8 mouse cellular contexts compared by ENCODE assay signal in genomic region chr15:78610705-78611462, GRCm38 (mm10). TPM values are rescaled to one million over a fixed set of nuclear protein-coding genes. Genes with fewer than 3 reads are reported as not detected.
DNase-seq lines count a peak whose midpoint lies in the region; ATAC-seq lines count a peak whose summit lies in the region.

No protein-coding gene starts in this region.

- H3K27ac ChIP-seq in hindbrain, embryonic 11.5 days (ENCODE audit: low read depth, low read length): no peak overlapping the region
- H3K27ac ChIP-seq in hindbrain, embryonic 14.5 days: no peak overlapping the region
- H3K27ac ChIP-seq in neural tube, embryonic 15.5 days (replicated peaks): peak overlapping the region; percentile 48; the same call in 1 of the 2 replicates

- ATAC-seq in hindbrain, embryonic 11.5 days (ENCODE audit: low FRiP score): no peak
- ATAC-seq in hindbrain, embryonic 14.5 days (ENCODE audit: low FRiP score): no peak; the same call in 1 of the 2 replicates
- no peak for ATAC-seq in neural tube, embryonic 15.5 days (ENCODE audit: low FRiP score)
- ATAC-seq in megakaryocyte-erythroid progenitor cell, adult 5-6 weeks (replicated peaks; ENCODE audit: low FRiP score, low TSS enrichment, poor library complexity, severe bottlenecking): no peak

- no peak overlapping the region for H3K4me3 ChIP-seq in hindbrain, embryonic 11.5 days (ENCODE audit: low read depth, low read length)
- no peak overlapping the region for H3K4me3 ChIP-seq in hindbrain, embryonic 14.5 days (replicated peaks; ENCODE audit: low read length)
- no peak overlapping the region for H3K4me3 ChIP-seq in neural tube, embryonic 15.5 days (replicated peaks)

- H3K27me3 ChIP-seq in hindbrain, embryonic 11.5 days (ENCODE audit: control insufficient read depth, insufficient read depth, low read length): no peaks in the 10 kb centered on the region
- no peaks in the 10 kb centered on the region for H3K27me3 ChIP-seq in hindbrain, embryonic 14.5 days (ENCODE audit: control insufficient read depth, insufficient read depth, low read length)
- H3K27me3 ChIP-seq in neural tube, embryonic 15.5 days (replicated peaks): no peaks in the 10 kb centered on the region

- H3K36me3 ChIP-seq in hindbrain, embryonic 11.5 days (ENCODE audit: control insufficient read depth, insufficient read depth, low read length): no peaks in the 10 kb centered on the region
- H3K36me3 ChIP-seq in hindbrain, embryonic 14.5 days (replicated peaks; ENCODE audit: control insufficient read depth, insufficient read depth): no peaks in the 10 kb centered on the region
- H3K36me3 ChIP-seq in neural tube, embryonic 15.5 days: no peaks in the 10 kb centered on the region

- 0 out of 2 replicates have a peak, but pooled peaks cover 3% of the 10 kb centered on the region for H3K4me1 ChIP-seq in hindbrain, embryonic 11.5 days (replicated peaks; ENCODE audit: control insufficient read depth, insufficient read depth, low read length)
- H3K4me1 ChIP-seq in hindbrain, embryonic 14.5 days (replicated peaks; ENCODE audit: control insufficient read depth, insufficient read depth, low read length): no peaks in the 10 kb centered on the region; the same call in 1 of the 2 replicates
- H3K4me1 ChIP-seq in neural tube, embryonic 15.5 days: peaks cover 13% of the 10 kb centered on the region

- no peak overlapping the region for H3K9ac ChIP-seq in hindbrain, embryonic 11.5 days (ENCODE audit: low read depth, low read length)
- no peak overlapping the region for H3K9ac ChIP-seq in hindbrain, embryonic 14.5 days
- no peak overlapping the region for H3K9ac ChIP-seq in neural tube, embryonic 15.5 days (replicated peaks)

- no peak overlapping the region for H3K4me2 ChIP-seq in hindbrain, embryonic 11.5 days (replicated peaks; ENCODE audit: low read depth, low read length)
- no peak overlapping the region for H3K4me2 ChIP-seq in hindbrain, embryonic 14.5 days (replicated peaks)
- H3K4me2 ChIP-seq in neural tube, embryonic 15.5 days: no peak overlapping the region

- H3K9me3 ChIP-seq in hindbrain, embryonic 11.5 days (ENCODE audit: control insufficient read depth, low read length): no peaks in the 10 kb centered on the region
- H3K9me3 ChIP-seq in hindbrain, embryonic 14.5 days (ENCODE audit: control insufficient read depth, low read length): no peaks in the 10 kb centered on the region
- H3K9me3 ChIP-seq in neural tube, embryonic 15.5 days (replicated peaks): no peaks in the 10 kb centered on the region

- DNase-seq in hindbrain, embryonic 11.5 days (ENCODE audit: low spot score): peak; percentile 22
- no peak for DNase-seq in hindbrain, embryonic 14.5 days (ENCODE audit: low spot score)
- DNase-seq in adrenal gland, postnatal 36 days: peak; percentile 68 to 74
- DNase-seq in layer of hippocampus, postnatal 10 days (ENCODE audit: low spot score in 2 of 2): peak; percentile 59 to 69
- DNase-seq in thymus, postnatal 14 days: no peak
- no peak for DNase-seq in gastrocnemius, postnatal 4 days (ENCODE audit: low spot score in 2 of 2)

- WGBS in hindbrain, embryonic 11.5 days: 40% methylated on average over 12 of the region's 12 CpGs
- WGBS in hindbrain, embryonic 14.5 days: 36% methylated on average over 12 of the region's 12 CpGs
- 42% methylated on average over 12 of the region's 12 CpGs for WGBS in neural tube, embryonic 15.5 days

RNA-seq across cellular contexts. Expression of gene Cyth4, which starts 14.0 kb away (rescaled TPM):
- 2.1 and 4.4 TPM in 2 replicates for polyA plus RNA-seq in hindbrain, embryonic 11.5 days (2014; fragmentation: Nextera tagmentation; extraction: Ambion mirVana)
- 2.5 and 3.8 TPM in 2 replicates for polyA plus RNA-seq in hindbrain, embryonic 14.5 days (2014; fragmentation: Nextera tagmentation; extraction: Ambion mirVana)
- total RNA-seq in adrenal gland, postnatal 36 days (2021): 10 to 100 TPM in 1 of 2 experiments, 1 to 10 TPM in 1; 6.8 to 10.2 TPM
- 10 to 100 TPM; 13.8 to 15.2 TPM for total RNA-seq in layer of hippocampus, postnatal 10 days (2021)
- polyA plus RNA-seq in neural tube, embryonic 15.5 days (2015; fragmentation: Nextera tagmentation; extraction: Ambion mirVana): 7.3 and 13.2 TPM in 2 replicates
- 10 to 100 TPM in 1 of 2 experiments, 1 to 10 TPM in 1; 8.6 to 10.1 TPM for total RNA-seq in gastrocnemius, postnatal 4 days (2021)
- total RNA-seq in megakaryocyte-erythroid progenitor cell, adult 5-6 weeks (2014; fragmentation: Nextera tagmentation): 7.0 and 18.8 TPM in 2 replicates
- 12.9 and 13.1 TPM in 2 replicates for total RNA-seq in megakaryocyte-erythroid progenitor cell, adult 5-6 weeks (2017)

RNA-seq across cellular contexts. Expression of gene Rac2, which starts 38.3 kb away (rescaled TPM):
- 6.4 and 7.6 TPM in 2 replicates for polyA plus RNA-seq in hindbrain, embryonic 11.5 days (2014; fragmentation: Nextera tagmentation; extraction: Ambion mirVana)
- 6.3 and 8.1 TPM in 2 replicates for polyA plus RNA-seq in hindbrain, embryonic 14.5 days (2014; fragmentation: Nextera tagmentation; extraction: Ambion mirVana)
- 1 to 10 TPM; 3.3 to 3.7 TPM for total RNA-seq in adrenal gland, postnatal 36 days (2021)
- total RNA-seq in layer of hippocampus, postnatal 10 days (2021): 1 to 10 TPM; 3.6 to 3.7 TPM
- 6.7 and 77.0 TPM in 2 replicates for polyA plus RNA-seq in neural tube, embryonic 15.5 days (2015; fragmentation: Nextera tagmentation; extraction: Ambion mirVana)
- total RNA-seq in gastrocnemius, postnatal 4 days (2021): 10 to 100 TPM in 1 of 2 experiments, 1 to 10 TPM in 1; 4.6 to 10.2 TPM
- total RNA-seq in megakaryocyte-erythroid progenitor cell, adult 5-6 weeks (2014; fragmentation: Nextera tagmentation): 134 and 169 TPM in 2 replicates
- total RNA-seq in megakaryocyte-erythroid progenitor cell, adult 5-6 weeks (2017): 33.0 and 80.9 TPM in 2 replicates

Comparison
In these comparisons a context has a peak if more than half of its experiments do, and no peak if none do; other contexts are left out.
1. DNase-seq: peak in hindbrain, embryonic 11.5 days (single experiment), adrenal gland, postnatal 36 days (2 of 2) and layer of hippocampus, postnatal 10 days (2 of 2); none in hindbrain, embryonic 14.5 days (single experiment), thymus, postnatal 14 days (single experiment) and gastrocnemius, postnatal 4 days (0 of 2).